Mouse (Mus musculus): Measurements from ENCODE around the gene Emilin2.

The Emilin2 gene

GRCm38 (mm10) chr17:71263136-71263535 is 48.6 kb downstream of the Emilin2 start:
- DNase-seq = no peak

GRCm38 (mm10) chr17:71260658-71261057 is 51.1 kb downstream of the Emilin2 start:
- DNase-seq = no peak

- DNase-seq = no peak
Measured at GRCm38 (mm10) chr17:71259727-71260126, 52.1 kb downstream of the Emilin2 start.

GRCm38 (mm10) chr17:71256806-71257536 is 54.8 kb downstream of the Emilin2 start:
- no peak for DNase-seq

GRCm38 (mm10) chr17:71256068-71256615 is 55.6 kb downstream of the Emilin2 start:
- no peak for DNase-seq

GRCm38 (mm10) chr17:71254736-71255135 is 57.0 kb downstream of the Emilin2 start:
- no peak for DNase-seq

GRCm38 (mm10) chr17:71254106-71254505 is 57.7 kb downstream of the Emilin2 start:
- no peak for DNase-seq

- no peak for DNase-seq
Measured at GRCm38 (mm10) chr17:71253391-71253790, 58.4 kb downstream of the Emilin2 start.

GRCm38 (mm10) chr17:71252101-71252500 is 59.7 kb downstream of the Emilin2 start:
- no peak for DNase-seq

GRCm38 (mm10) chr17:71251601-71252001 is 60.2 kb downstream of the Emilin2 start:
- DNase-seq = no peak

GRCm38 (mm10) chr17:71250819-71251600 is 60.8 kb downstream of the Emilin2 start:
- peak; percentile 42 for DNase-seq

- no peak for DNase-seq
Measured at GRCm38 (mm10) chr17:71250046-71250445, 61.7 kb downstream of the Emilin2 start.

- DNase-seq = no peak
Measured at GRCm38 (mm10) chr17:71248963-71249362, 62.8 kb downstream of the Emilin2 start.

GRCm38 (mm10) chr17:71246022-71246421 is 65.8 kb downstream of the Emilin2 start:
- no peak for DNase-seq

- no peak for DNase-seq
Measured at GRCm38 (mm10) chr17:71245133-71245532, 66.6 kb downstream of the Emilin2 start.

- no peak for DNase-seq
Measured at GRCm38 (mm10) chr17:71242666-71243065, 69.1 kb downstream of the Emilin2 start.

- no peak for DNase-seq
Measured at GRCm38 (mm10) chr17:71240811-71241210, 71.0 kb downstream of the Emilin2 start.

- DNase-seq = no peak
Measured at GRCm38 (mm10) chr17:71238494-71238893, 73.3 kb downstream of the Emilin2 start.

GRCm38 (mm10) chr17:71235229-71235958 is 76.4 kb downstream of the Emilin2 start:
- no peak for DNase-seq

- DNase-seq = no peak
Measured at GRCm38 (mm10) chr17:71234041-71234594, 77.7 kb downstream of the Emilin2 start.

GRCm38 (mm10) chr17:71233210-71233609 is 78.6 kb downstream of the Emilin2 start:
- DNase-seq = no peak

GRCm38 (mm10) chr17:71231998-71232397 is 79.8 kb downstream of the Emilin2 start:
- no peak for DNase-seq

All from right cerebral cortex, postnatal 14 days (tissue).